Mouse (Mus musculus) mesoderm, embryonic 11.5 days (tissue): Measurements from ENCODE around the gene Mmrn1.
"Not testable (repeated sequence)": the region's sequence is repeated elsewhere in the genome, so short reads cannot be mapped to it uniquely, and the experiment has no call there.

ENCODE experiments used
- DNase-seq: peaks from one replicate; pipeline ENCODE4 v3.0.0-alpha.2; 2012; ENCODE audit warnings: low read depth, low spot score

Gene Mmrn1

DNA sequence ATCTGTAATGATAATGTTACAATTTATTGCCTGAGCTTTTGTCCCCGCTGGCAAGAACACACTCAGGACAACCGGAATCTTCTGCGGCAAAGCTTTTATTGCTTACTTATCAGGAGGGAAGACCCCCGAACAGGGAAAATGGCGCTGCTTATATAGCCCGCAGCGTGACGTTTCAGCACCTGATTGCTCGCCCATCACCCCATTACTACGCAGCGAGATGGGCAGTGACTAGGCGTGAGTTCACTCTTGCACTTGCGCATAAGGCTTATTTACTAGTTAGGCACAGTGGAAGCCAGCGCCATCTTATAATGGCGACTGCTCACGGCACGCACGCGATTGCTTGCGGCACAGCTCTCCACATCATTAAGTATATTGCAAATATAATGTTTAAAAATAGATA is at the start of gene Mmrn1:
Mmrn1 (plus strand) TSS at position 301 of the 400 bp plus-strand sequence.
- DNase-seq, result not testable (repeated sequence)

DNA sequence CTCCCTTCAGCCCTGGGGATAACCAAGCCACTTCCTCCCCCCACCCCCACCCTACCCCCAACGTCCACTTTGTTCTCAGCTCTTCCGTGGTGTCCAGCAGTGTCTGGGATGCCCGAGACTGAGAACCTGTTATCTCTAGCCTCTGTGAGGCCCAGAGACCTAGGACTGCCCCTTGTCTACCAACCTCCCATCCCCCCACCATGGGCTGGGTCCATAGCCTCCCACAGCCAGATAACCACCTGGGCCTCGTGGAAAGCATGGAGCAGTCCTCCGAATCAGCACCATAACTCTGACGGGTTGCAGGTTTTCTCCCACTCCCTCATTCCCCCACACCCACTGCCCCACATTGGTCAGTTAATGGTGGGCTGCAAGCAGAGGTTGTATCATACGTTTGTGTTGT is 44.4 kb upstream of the Mmrn1 start:
- no peak for DNase-seq

- DNase-seq, result no peak
These were observed 43.2 kb upstream of the Mmrn1 start for GRCm38 (mm10) chr6:60881534-60881933.

DNA sequence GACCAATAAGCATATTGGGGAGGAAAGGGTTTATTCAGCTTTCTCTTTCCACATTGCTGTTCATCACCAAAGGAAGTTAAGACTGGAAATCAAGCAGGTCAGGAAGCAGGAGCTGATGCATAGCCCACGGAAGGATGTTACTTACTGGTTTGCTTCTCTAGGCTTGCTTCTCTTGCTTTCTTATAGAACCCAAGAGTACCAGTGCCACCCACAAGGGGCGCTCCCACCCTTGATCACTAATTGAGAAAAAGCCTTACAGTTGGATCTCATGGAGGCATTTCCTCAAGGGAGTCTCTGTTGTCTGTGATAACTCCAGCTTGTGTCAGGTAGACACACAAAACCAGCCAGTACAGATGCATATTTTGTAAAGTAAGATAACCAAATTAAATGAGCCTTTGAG is 17.5 kb upstream of the Mmrn1 start:
- no peak for DNase-seq

DNA sequence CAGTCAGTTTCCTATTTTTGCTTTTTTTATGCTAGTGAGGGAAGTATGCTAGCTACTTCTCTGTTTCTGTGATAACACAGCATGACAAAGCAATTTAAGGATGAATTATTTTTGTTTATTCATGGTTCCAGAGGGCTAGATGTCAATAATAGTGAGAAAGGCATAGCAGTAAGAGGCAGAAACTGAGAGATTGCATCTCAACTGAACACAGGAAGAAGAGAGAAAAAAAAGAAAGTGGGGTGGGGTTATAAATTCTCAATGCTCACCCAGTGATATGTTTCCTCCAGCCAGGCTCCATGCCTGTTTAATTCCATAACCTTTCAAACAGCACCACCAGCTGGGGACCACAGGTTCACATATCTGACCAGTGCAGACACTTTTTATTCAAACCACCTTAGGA is 6.6 kb downstream of the Mmrn1 start:
- peak; percentile 15 for DNase-seq

DNA sequence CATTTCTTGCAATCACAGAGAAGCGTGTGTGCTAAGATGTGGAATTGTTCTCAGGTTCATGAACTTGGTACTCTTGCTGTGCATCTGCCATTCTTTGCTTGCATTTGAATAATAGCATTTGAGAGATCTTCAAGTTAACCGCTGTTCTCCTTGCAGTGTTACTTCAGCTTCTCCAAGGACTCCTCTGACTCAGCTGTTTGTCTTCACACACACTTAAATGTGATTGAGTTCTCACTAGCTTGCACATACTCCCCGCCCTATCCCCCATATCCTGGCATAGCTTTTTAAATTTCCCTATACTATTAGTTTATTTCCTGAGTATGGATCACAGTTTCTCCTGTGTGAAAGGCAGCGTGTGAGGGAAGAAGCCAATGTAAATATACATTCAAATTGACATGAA is 10.1 kb downstream of the Mmrn1 start:
- DNase-seq, result no peak

DNA sequence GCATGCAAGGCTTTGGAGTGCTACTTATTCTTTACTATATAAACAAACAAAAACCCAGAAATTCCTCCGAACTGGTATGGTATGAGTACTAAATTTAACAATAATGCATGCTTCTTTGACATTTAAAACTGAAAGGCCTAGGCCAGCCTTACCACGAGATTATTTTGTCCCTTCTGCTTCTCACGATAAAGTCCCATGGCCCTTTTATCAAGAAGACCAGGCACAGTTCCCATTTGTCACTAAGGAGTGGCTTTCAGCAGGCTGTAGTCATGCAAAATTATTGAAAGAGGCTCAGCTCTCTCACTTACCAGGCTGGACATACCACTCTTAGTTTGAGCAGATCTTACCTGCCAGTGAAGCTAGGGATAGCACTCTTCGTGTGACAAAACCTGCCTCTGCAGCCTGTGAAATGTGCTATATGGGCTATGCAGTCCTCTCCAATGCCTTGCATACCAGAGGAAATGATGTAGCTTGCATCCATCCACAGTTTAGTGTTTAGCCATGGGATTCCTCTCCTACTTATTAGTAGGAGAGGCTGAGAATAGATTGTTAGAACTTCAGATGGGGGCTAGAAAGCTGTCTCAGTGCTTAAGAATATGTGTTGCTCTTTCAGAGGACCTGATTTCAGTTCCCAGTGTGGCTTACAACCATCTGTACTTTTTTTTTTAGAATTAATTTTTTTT is 10.8 kb downstream of the Mmrn1 start:
- DNase-seq, result no peak

DNA sequence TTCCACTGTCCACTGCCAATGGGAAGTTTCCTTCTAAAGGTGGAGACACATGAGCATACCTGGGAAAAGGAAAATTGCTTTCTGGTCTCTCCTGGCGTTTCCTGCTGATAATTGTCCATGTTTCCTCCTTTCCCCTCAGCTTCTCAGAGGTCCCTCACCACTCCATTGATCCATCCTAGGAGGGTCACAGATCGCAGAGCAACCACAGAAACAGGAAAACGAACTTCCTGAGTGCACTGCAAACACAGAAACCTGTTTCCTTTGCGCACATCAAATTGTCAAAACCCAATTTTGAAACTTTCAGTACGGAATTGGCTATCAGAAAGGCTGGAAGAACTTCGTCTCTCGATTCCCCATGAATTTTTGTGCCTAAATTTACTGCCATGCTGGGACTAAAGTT is 19.4 kb downstream of the Mmrn1 start:
- DNase-seq, result no peak

DNA sequence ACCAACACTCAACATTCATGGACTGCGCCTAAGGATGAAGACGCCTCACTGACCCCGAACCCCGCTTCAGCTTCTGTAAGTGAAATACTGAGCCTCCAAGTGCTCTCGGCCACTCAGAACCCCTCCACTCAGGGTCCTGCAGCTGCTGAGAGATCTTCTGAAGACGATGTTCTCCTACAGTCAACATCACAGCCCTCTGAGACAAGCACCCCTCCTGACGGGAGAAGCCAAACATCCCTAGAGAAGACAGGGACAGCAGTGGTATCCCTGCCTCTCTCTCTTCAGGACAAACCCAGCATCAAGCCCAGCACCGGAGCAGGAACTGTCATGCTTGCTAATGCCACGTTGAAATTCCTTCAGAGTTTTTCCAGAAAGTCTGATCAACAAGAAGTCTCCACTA is 19.8 kb downstream of the Mmrn1 start:
- no peak for DNase-seq

DNA sequence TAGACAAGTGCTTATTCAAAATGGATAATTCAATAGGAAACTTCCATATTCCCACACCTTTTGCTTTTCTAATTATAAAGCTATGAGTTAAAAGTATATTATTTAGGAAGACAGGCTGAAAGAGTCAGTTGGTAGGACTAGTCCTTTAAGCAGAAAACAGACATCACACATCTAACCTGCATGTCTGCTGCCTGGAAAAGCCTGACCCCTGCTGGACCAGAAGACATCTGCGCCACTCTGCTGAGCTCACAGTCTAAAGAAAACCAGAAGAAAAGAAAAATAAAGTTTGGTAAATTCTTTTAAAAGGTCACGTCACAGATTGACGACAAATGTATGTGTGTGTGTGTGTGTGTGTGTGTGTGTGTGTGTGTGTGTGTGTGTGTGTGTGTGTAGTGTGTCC is 25.6 kb downstream of the Mmrn1 start:
- peak; percentile 34 for DNase-seq

GRCm38 (mm10) chr6:60961285-60961684 is 36.5 kb downstream of the Mmrn1 start:
- no peak for DNase-seq

DNA sequence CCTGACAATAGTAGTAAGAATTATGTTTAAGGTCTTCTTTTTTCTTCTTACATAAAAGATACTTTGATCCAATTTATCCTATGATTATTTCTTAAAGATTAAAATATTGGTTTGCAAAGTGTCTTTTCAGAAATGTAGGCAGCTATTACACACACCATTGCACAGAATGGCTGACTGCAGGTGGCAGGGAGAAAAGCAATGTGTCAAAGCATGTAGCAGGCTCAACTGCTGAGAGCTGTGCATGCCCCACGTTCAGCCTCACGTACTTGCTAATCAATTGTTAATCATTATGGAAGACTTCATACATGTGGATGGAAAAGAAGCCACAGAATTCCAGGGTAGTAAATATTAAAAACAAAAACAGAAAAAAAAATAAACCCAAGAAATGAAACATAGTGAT is 37.1 kb downstream of the Mmrn1 start:
- no peak for DNase-seq

- no peak for DNase-seq
These were observed 37.9 kb downstream of the Mmrn1 start for GRCm38 (mm10) chr6:60962668-60963067.

DNA sequence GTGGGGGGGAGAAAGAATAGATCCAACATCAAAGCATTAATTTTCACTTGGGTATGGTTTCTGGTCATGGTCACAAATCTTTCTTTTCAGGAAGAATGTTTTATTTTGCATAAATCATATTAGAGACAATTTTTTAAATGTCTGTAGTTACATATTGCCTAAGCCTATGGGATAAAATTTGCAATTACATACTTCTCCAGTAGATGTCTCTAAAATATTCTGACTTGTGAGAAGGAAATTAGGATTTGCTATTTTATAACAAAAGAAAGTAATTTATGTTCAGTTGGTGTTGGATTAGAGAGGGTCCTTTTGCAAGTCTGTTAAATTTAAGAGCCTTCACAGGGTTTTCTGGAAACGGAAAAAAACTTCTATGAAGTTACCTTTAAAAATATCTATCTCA is 39.0 kb downstream of the Mmrn1 start:
- no peak for DNase-seq

DNA sequence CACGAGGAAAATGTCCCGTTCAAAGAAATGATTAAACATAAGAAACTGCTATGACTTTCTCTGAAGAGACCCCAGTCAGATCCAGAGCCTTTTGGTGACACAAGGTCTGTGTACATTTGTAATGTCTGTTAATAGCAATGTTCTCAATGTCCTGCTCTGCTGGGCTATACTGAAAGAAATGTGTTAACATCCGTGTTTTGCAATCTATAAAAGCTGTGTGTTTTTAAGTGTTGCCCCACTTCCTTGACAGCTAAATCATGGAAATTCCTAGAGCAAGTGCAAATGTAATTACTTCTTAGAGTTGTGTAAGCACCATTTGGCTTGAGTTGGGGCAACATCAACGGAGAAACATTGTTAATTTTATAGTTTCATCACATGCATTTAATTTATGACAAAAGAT is 42.2 kb downstream of the Mmrn1 start:
- no peak for DNase-seq

DNA sequence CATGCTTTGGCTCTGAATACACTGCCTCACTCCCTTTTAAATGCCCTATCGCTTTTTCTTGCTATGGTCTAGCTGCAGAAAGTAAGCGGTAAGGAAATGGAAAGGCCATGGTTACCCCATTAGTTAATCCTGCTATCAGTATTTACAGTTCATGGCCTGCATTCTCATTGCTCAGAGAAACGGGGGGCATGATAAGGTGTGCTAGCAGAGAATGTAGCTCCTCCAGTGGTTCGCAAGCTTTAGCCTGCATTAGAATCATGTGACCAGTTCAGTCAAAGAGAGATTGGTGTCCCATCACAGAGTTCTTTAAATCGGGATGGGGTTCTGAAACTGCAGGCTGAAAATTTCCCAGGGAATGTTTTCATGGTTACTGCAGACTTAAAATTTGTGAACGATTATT is 44.6 kb downstream of the Mmrn1 start:
- no peak for DNase-seq

- DNase-seq, result no peak
These were observed 46.0 kb downstream of the Mmrn1 start for GRCm38 (mm10) chr6:60970811-60971210.

DNA sequence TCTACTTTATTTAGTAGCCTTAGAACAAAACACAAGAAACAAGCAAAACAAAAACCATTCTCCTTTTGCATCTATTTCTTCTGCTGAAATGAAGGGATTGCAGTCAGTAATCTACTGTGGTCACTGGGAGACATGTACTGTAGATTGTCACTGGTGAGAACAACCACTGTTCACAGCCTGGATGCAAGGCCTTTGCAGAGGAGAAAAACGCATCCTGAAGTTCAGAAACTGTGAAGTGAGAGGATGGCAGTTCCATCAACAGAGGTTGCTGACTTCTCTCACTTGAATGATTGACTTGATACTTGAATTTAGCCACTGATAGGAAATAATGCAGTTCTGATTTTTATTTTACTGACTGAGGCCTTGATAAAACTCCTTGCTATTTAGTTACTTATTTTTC is 53.8 kb downstream of the Mmrn1 start:
- no peak for DNase-seq

DNA sequence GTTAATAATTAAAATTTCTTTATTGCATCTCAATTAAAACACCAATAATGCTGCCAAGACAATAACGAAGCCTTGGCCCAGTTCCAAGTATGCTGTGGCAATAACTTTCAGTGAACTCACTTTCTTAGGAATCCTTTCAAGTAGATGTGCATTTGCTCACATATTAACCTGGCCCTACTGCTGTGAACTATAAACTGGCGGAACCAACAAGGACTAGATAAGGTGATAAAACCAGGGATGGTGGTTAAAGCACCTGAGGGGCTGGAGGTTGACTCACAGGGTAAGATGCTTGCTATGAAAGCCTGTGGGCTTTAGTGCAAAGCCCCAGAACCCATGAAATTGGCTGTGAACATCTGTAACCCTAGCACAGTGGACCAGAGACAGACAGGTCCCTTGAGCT is 54.3 kb downstream of the Mmrn1 start:
- DNase-seq, result no peak

GRCm38 (mm10) chr6:60984360-60984759 is 59.6 kb downstream of the Mmrn1 start:
- DNase-seq, result no peak

- peak; percentile 37 for DNase-seq
These were observed 61.1 kb downstream of the Mmrn1 start for GRCm38 (mm10) chr6:60985919-60986318.

GRCm38 (mm10) chr6:60986914-60987313 is 62.1 kb downstream of the Mmrn1 start:
- no peak for DNase-seq

GRCm38 (mm10) chr6:60987804-60988203 is 63.0 kb downstream of the Mmrn1 start:
- no peak for DNase-seq

DNA sequence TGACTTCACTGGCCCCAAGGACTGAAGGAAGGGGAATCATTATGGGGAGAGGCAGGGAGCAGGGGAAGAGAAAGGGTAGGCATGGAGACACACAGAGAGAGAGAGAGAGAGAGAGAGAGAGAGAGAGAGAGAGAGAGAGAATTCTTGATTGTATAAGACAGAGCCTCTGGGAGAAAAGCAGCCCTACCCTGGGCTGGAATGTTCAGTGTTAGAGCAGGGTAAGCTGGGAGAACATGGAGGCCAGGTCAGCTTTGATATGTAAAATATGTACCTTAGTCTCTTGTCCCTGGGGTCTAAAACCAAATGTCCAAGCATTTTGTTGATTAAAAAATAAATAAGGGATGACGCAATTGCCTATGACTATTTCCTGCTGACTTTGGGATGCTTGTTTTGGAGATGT is 67.6 kb downstream of the Mmrn1 start:
- no peak for DNase-seq
